Mouse (Mus musculus) heart, embryonic 14.5 days (tissue): ENCODE measurements around the gene Alox5ap. TPM values are rescaled to one million over a fixed set of nuclear protein-coding genes. Genes with fewer than 3 reads are reported as not detected.
A peak's percentile ranks its signal among the peaks of the same experiment; 100 is the strongest.

Experiments used
- ATAC-seq: fragments of 200-750 bp; cut with Nextera tagmentation; 2 replicates; pipeline ENCODE4 v1.8.0; 2017; ENCODE audit warnings: low read depth, moderate TSS enrichment; ENCODE audit not compliant: insufficient number of reproducible peaks, insufficient read depth, low FRiP score
- H3K27ac ChIP-seq, 2 experiments: fragments of 200-500 bp in 1 of 2; fragments of 300-500 bp in 1 of 2; sonication (generic) in 1 of 2; replicated peaks in 1 of 2; 2 replicates each; pipeline ENCODE4 v1.5.1; 2012 to 2014; ENCODE audit warnings: low read depth in 2 of 2, low read length in 2 of 2, control low read depth in 1 of 2, mild to moderate bottlenecking in 1 of 2, mixed read lengths in 1 of 2; ENCODE audit not compliant: control insufficient read depth in 1 of 2, insufficient read depth in 1 of 2
- H3K27me3 ChIP-seq: fragments of 300-500 bp; sonication (generic); 2 replicates; pipeline ENCODE4 v1.6.1; 2014; ENCODE audit warnings: mild to moderate bottlenecking, low read length, control low read depth; ENCODE audit not compliant: control insufficient read depth, insufficient read depth
- H3K36me3 ChIP-seq: fragments of 300-500 bp; sonication (generic); 2 replicates; pipeline ENCODE4 v1.6.1; 2014; ENCODE audit warnings: mild to moderate bottlenecking, control low read depth, low read length, mixed read lengths; ENCODE audit not compliant: control insufficient read depth, insufficient read depth
- H3K4me1 ChIP-seq, 2 experiments: fragments of 200-500 bp in 1 of 2; fragments of 300-500 bp in 1 of 2; sonication (generic) in 1 of 2; 2 replicates each; pipeline ENCODE4 v1.6.1; 2012 to 2014; ENCODE audit warnings: low read length in 2 of 2, control low read depth in 1 of 2, mixed read lengths in 1 of 2; ENCODE audit not compliant: control insufficient read depth in 2 of 2, insufficient read depth in 2 of 2
- H3K4me2 ChIP-seq: fragments of 300-500 bp; sonication (generic); 2 replicates; pipeline ENCODE4 v1.6.1; 2014; ENCODE audit warnings: mild to moderate bottlenecking, low read length
- H3K4me3 ChIP-seq, 2 experiments: fragments of 200-500 bp in 1 of 2; fragments of 300-500 bp in 1 of 2; sonication (generic) in 1 of 2; 2 replicates each; pipeline ENCODE4 v1.5.1; 2012 to 2014; ENCODE audit warnings: low read length in 2 of 2, mild to moderate bottlenecking in 2 of 2, control low read depth in 1 of 2, low read depth in 1 of 2, moderate library complexity in 1 of 2; ENCODE audit not compliant: control insufficient read depth in 1 of 2, insufficient read depth in 1 of 2
- H3K9ac ChIP-seq: fragments of 300-500 bp; sonication (generic); 2 replicates; pipeline ENCODE4 v1.6.1; 2014; ENCODE audit warnings: mild to moderate bottlenecking, low read length
- H3K9me3 ChIP-seq: fragments of 300-500 bp; sonication (generic); 2 replicates; pipeline ENCODE4 v1.6.1; 2016; ENCODE audit warnings: low read length, control low read depth; ENCODE audit not compliant: control insufficient read depth
- WGBS: fragments of 180-500 bp; shearing (Covaris S2); extraction: QIAGEN DNeasy Blood & Tissue Kit; methylation state at CpG from one replicate; pipeline ENCODE4 v1.1.7; 2014; 5-methylcytosine and 5-hydroxymethylcytosine counted together
- polyA plus RNA-seq: library from polyadenylated mRNA; unstranded; fragments of >200 nt; fragmentation: Nextera tagmentation; extraction: Ambion mirVana; gene quantifications from 2 replicates; pipeline ENCODE4 v1.2.1, GENCODE M21; 2014

The Alox5ap gene
- polyA plus RNA-seq, 1 experiment from 2014 or later: 7.2 TPM

DNA sequence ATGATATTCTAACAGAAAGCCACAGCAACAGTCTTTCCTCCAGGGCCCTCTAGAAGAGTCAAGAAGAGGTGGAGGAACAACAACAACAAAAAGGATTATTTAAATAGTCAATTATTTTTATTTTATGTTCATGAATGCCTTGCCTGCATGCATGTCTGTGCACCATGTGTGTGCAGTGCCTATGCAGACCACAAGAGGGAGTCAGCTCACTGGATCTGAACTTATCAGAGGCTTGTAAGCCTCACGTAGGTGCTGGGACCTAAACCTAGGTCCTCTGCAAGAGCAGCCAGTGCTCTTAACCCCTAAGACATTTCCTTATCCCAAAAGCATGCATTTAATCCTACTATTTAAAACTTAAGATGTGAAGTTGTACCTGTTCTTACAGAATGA lies 10.5 kb downstream of the Alox5ap start:
- peaks cover 3 to 4% of the 10 kb centered on the region in 2 experiments; a peak in 3 of 4 replicates for H3K4me1 ChIP-seq
- 100% methylated on average over 1 of the region's 1 CpGs for WGBS
- no peaks in the 10 kb centered on the region for H3K36me3 ChIP-seq

GRCm38 (mm10) chr5:149277529-149277928 lies 13.0 kb downstream of the Alox5ap start:
- Histone ChIP-seq H3K4me3 (no peak overlapping the region), H3K36me3 (no peaks in the 10 kb centered on the region), H3K4me1 (peaks cover 3% of the 10 kb centered on the region in 2 experiments; a peak in 3 of 4 replicates), H3K27me3 (no peaks in the 10 kb centered on the region), H3K27ac (no peak overlapping the region), H3K4me2 (no peak overlapping the region), H3K9me3 (peaks cover 6% of the 10 kb centered on the region; the same call in 1 of the 2 replicates), H3K9ac (no peak overlapping the region)
- 85% methylated on average over 5 of the region's 5 CpGs for WGBS
- no peak for ATAC-seq

More for the DNA sequence above, 10.5 kb downstream of the Alox5ap start:
- Histone ChIP-seq H3K4me3 (no peak overlapping the region), H3K27me3 (no peaks in the 10 kb centered on the region), H3K9me3 (0 out of 2 replicates have a peak, but pooled peaks cover 3% of the 10 kb centered on the region), H3K4me2 (no peak overlapping the region), H3K27ac (no peak overlapping the region), H3K9ac (no peak overlapping the region)
- ATAC-seq: no peak

DNA sequence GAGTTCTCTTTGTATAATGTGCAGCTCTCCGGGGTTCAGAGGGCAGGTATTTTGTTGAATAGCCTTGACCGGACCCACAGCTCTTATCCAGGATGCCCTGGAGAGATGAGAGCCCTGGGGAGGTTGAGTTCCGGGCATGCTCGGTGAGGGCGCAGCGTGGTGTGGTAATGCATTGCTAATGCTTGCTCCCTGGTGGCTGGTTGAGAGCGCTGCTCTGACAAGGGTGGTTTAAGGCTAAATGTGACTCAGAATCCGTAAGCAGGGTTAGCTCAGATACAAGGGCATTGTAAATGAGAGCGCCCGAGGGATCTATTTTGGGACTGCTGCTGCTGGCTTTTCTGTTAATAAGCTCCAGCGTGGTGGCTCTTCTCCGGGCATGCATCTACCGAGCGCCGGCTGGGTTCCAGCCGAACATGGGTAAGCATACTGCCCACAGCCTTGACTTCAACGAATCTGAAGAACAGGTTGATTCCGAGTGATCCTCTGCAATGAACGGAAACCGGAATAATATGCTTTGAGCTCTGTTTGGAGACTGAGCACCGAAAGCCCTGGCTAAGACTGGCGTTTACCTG lies 14.8 kb downstream of the Alox5ap start:
- Histone ChIP-seq H3K4me3 (no peak overlapping the region; a peak in 1 of 4 replicates), H3K4me1 (peaks cover 4% of the 10 kb centered on the region in 2 experiments; a peak in 3 of 4 replicates), H3K9me3 (peaks cover 10% of the 10 kb centered on the region; the same call in 1 of the 2 replicates), H3K27me3 (no peaks in the 10 kb centered on the region), H3K4me2 (peak overlapping the region; percentile 51), H3K27ac (peak overlapping the region; percentile 81 to 82), H3K36me3 (no peaks in the 10 kb centered on the region), H3K9ac (peak overlapping the region; percentile 58)
- peak; percentile 58 for ATAC-seq
- 24% methylated on average over 22 of the region's 22 CpGs for WGBS

DNA sequence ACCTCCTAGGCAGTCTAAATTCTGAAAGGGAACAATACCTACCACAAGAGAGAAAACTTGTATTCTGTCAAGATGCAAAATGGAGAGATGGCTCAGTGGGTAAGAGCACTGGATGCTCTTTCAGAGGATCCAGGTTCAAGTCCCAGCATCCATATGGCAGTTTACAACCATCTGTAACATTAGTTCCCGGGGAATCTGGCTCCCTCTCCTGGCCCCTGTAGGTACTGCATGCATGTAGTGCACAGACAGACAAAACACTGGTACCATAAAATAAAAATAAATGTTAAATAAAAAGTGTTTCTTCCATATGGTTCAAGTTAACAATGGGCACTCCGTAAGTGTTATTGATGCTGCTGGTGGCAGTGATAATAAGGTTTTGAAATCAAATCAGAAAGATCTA lies 18.4 kb downstream of the Alox5ap start:
- no peak overlapping the region for H3K4me3 ChIP-seq
- no peak overlapping the region for H3K4me2 ChIP-seq
- 82% methylated on average over 2 of the region's 2 CpGs for WGBS
- no peaks in the 10 kb centered on the region for H3K36me3 ChIP-seq
- no peak overlapping the region for H3K27ac ChIP-seq
- peaks cover 10% of the 10 kb centered on the region; the same call in 1 of the 2 replicates for H3K9me3 ChIP-seq
- H3K9ac ChIP-seq: no peak overlapping the region
- ATAC-seq: no peak
- H3K4me1 ChIP-seq: peaks cover 11 to 16% of the 10 kb centered on the region in 2 experiments; a peak in 3 of 4 replicates
- 0 out of 2 replicates have a peak, but pooled peaks cover 6% of the 10 kb centered on the region for H3K27me3 ChIP-seq

- peaks cover 11 to 16% of the 10 kb centered on the region in 2 experiments; a peak in 3 of 4 replicates for H3K4me1 ChIP-seq
- H3K27me3 ChIP-seq: 0 out of 2 replicates have a peak, but pooled peaks cover 6% of the 10 kb centered on the region
- H3K4me2 ChIP-seq: no peak overlapping the region
- H3K36me3 ChIP-seq: no peaks in the 10 kb centered on the region
- no peak for ATAC-seq
- H3K4me3 ChIP-seq: no peak overlapping the region
- H3K9ac ChIP-seq: no peak overlapping the region
- H3K9me3 ChIP-seq: peaks cover 10% of the 10 kb centered on the region; the same call in 1 of the 2 replicates
- H3K27ac ChIP-seq: no peak overlapping the region
Measured at GRCm38 (mm10) chr5:149283821-149284220, 19.3 kb downstream of the Alox5ap start.

DNA sequence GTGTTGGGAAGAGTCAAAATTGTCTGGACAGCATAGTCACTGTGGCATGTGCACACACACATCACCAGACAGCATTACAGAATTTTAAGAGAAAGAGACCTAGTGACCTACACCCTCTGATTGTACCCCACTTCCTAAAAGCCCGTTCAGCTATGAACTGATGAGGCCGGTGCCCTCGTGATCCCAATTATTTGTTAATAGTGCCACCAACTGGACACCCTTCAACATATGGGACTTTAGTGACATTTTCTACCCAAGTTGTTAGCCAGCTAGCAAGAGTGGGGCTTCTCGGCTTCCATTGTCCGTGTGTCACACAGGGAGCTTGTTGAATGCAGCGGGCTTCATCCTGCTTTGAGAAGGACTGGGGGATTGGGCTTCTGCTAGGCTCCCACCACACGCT lies 21.5 kb downstream of the Alox5ap start:
- no peak for ATAC-seq

GRCm38 (mm10) chr5:149287148-149288038 lies 22.8 kb downstream of the Alox5ap start:
- WGBS: 20% methylated on average over 41 of the region's 41 CpGs

More for the DNA sequence above, 21.5 kb downstream of the Alox5ap start:
- Histone ChIP-seq H3K27ac (no peak overlapping the region), H3K27me3 (0 out of 2 replicates have a peak, but pooled peaks cover 6% of the 10 kb centered on the region), H3K9ac (no peak overlapping the region), H3K9me3 (peaks cover 10% of the 10 kb centered on the region; the same call in 1 of the 2 replicates), H3K4me2 (no peak overlapping the region), H3K4me3 (no peak overlapping the region), H3K36me3 (no peaks in the 10 kb centered on the region), H3K4me1 (peaks cover 9 to 13% of the 10 kb centered on the region in 2 experiments; a peak in 3 of 4 replicates)
- WGBS: 44% methylated on average over 7 of the region's 7 CpGs

More at GRCm38 (mm10) chr5:149287148-149288038, 22.8 kb downstream of the Alox5ap start:
- Histone ChIP-seq H3K27me3 (0 out of 2 replicates have a peak, but pooled peaks cover 6% of the 10 kb centered on the region), H3K4me2 (peak overlapping the region; percentile 80), H3K4me1 (peaks cover 9 to 13% of the 10 kb centered on the region in 2 experiments; a peak in 3 of 4 replicates), H3K27ac (no peak overlapping the region), H3K4me3 (peak overlapping the region; percentile 38 to 39), H3K36me3 (no peaks in the 10 kb centered on the region), H3K9me3 (peaks cover 5% of the 10 kb centered on the region; the same call in 1 of the 2 replicates), H3K9ac (peak overlapping the region; percentile 59)
- no peak for ATAC-seq
